Mouse (Mus musculus): Measurements from ENCODE around the gene Hmces. TPM values are rescaled to one million over a fixed set of nuclear protein-coding genes. Genes with fewer than 3 reads are reported as not detected.
"Not testable (repeated sequence)": the region's sequence is repeated elsewhere in the genome, so short reads cannot be mapped to it uniquely, and the experiment has no call there.

Hmces gene
- polyA plus RNA-seq, 1 experiment from 2014 or later = 34.1 TPM

- no peak overlapping the region for H3K4me3 ChIP-seq
- ATAC-seq (ENCODE audit: low read depth) = no peak
- no peaks in the 10 kb centered on the region for H3K27me3 ChIP-seq
- no peak overlapping the region for H3K4me2 ChIP-seq
- H3K36me3 ChIP-seq = peaks cover 75% of the 10 kb centered on the region
- WGBS = 93% methylated on average over 4 of the region's 4 CpGs
- no peak overlapping the region for H3K27ac ChIP-seq (replicated peaks)
- H3K9ac ChIP-seq = no peak overlapping the region
- H3K9me3 ChIP-seq = no peaks in the 10 kb centered on the region
- H3K4me1 ChIP-seq (replicated peaks) = 0 out of 2 replicates have a peak, but pooled peaks cover 3% of the 10 kb centered on the region
Observed at GRCm38 (mm10) chr6:87921201-87921600, 7.5 kb downstream of the Hmces start.

- Histone ChIP-seq H3K4me3 (no peak overlapping the region), H3K27ac (replicated peaks) (no peak overlapping the region), H3K36me3 (peaks cover 71% of the 10 kb centered on the region), H3K4me1 (replicated peaks) (no peaks in the 10 kb centered on the region), H3K27me3 (no peaks in the 10 kb centered on the region), H3K4me2 (no peak overlapping the region), H3K9ac (no peak overlapping the region), H3K9me3 (no peaks in the 10 kb centered on the region)
- WGBS = 89% methylated on average over 1 of the region's 1 CpGs
- no peak for ATAC-seq (ENCODE audit: low read depth)
Observed at GRCm38 (mm10) chr6:87923624-87924023, 9.9 kb downstream of the Hmces start.

- H3K27me3 ChIP-seq = no peaks in the 10 kb centered on the region
- no peak overlapping the region for H3K4me2 ChIP-seq
- H3K4me3 ChIP-seq = no peak overlapping the region
- no peak overlapping the region for H3K27ac ChIP-seq (replicated peaks)
- ATAC-seq (ENCODE audit: low read depth) = no peak
- no peak overlapping the region for H3K9ac ChIP-seq
- H3K36me3 ChIP-seq = peaks cover 55% of the 10 kb centered on the region
- peaks cover 6% of the 10 kb centered on the region for H3K4me1 ChIP-seq (replicated peaks)
- WGBS = 90% methylated on average over 5 of the region's 5 CpGs
- H3K9me3 ChIP-seq = no peaks in the 10 kb centered on the region
Observed at GRCm38 (mm10) chr6:87935037-87935436, 21.3 kb downstream of the Hmces start.

- ATAC-seq (ENCODE audit: low read depth) = peak; percentile 96
- H3K9ac ChIP-seq = 0 out of 2 replicates have a peak overlapping the region, but pooled peaks have one; percentile 22
Observed at GRCm38 (mm10) chr6:87937178-87937788, 23.5 kb downstream of the Hmces start.

DNA sequence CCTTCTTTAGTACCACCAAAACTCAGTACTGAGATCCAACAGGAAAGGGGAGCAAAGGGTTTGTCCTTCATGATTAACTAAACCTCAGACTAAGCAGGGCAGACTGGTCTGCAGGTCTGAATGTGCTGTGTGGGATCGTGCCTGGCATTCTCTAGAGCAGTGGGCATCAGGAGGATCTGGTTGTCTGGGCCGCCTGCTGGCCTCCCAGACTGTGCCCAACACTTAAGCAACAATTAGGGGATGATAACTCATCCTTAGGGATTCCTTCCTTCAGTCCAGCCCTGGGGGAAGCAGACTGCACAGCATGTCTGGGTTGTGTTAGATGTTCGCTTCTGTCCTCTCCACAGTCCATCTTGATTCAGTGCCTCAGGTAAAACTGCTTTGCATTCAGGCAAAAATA lies 25.2 kb downstream of the Hmces start:
- peaks cover 6% of the 10 kb centered on the region for H3K4me1 ChIP-seq (replicated peaks)
- H3K27me3 ChIP-seq = no peaks in the 10 kb centered on the region
- no peak for ATAC-seq (ENCODE audit: low read depth)
- peaks cover 33% of the 10 kb centered on the region for H3K36me3 ChIP-seq
- no peaks in the 10 kb centered on the region for H3K9me3 ChIP-seq
- 91% methylated on average over 3 of the region's 3 CpGs for WGBS
- no peak overlapping the region for H3K9ac ChIP-seq
- H3K4me3 ChIP-seq = no peak overlapping the region
- no peak overlapping the region for H3K4me2 ChIP-seq
- no peak overlapping the region for H3K27ac ChIP-seq (replicated peaks)

More at GRCm38 (mm10) chr6:87937178-87937788, 23.5 kb downstream of the Hmces start:
- Histone ChIP-seq H3K9me3 (no peaks in the 10 kb centered on the region), H3K27ac (replicated peaks) (peak overlapping the region; percentile 64), H3K4me2 (0 out of 2 replicates have a peak overlapping the region, but pooled peaks have one; percentile 16), H3K27me3 (no peaks in the 10 kb centered on the region), H3K4me3 (no peak overlapping the region), H3K36me3 (peaks cover 50% of the 10 kb centered on the region), H3K4me1 (replicated peaks) (peaks cover 6% of the 10 kb centered on the region)
- 32% methylated on average over 19 of the region's 19 CpGs for WGBS

DNA sequence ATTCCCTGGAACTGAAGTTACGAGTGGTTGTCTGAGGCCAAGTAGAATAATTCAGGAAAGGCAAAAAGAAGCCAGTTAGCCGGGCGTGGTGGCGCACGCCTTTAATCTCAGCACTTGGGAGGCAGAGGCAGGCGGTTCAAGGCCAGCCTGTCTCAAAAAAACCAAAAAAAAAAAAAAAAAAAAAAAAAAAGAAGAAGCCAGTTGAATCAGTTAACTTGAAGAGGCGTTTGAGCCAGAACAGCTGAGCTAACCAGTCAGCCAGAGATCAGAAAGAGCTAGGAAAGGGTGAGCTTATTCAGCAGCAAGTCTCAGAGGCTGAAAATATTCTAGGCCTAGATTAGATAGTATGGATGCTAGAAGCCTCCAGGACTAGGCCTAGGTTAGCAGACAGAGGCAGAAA lies 28.4 kb downstream of the Hmces start:
- Histone ChIP-seq H3K9ac (no peak overlapping the region), H3K9me3 (peaks cover 6% of the 10 kb centered on the region; the same call in 1 of the 2 replicates), H3K27me3 (no peaks in the 10 kb centered on the region), H3K27ac (replicated peaks) (no peak overlapping the region), H3K4me3 (no peak overlapping the region), H3K4me2 (no peak overlapping the region), H3K36me3 (peaks cover 7% of the 10 kb centered on the region; the same call in 1 of the 2 replicates), H3K4me1 (replicated peaks) (peaks cover 5% of the 10 kb centered on the region)
- ATAC-seq (ENCODE audit: low read depth) = no peak
- WGBS = 87% methylated on average over 7 of the region's 7 CpGs

GRCm38 (mm10) chr6:87962457-87962856 lies 48.7 kb downstream of the Hmces start:
- not testable (repeated sequence) for H3K9ac ChIP-seq; H3K27me3 ChIP-seq; ATAC-seq (ENCODE audit: low read depth); H3K36me3 ChIP-seq; H3K4me3 ChIP-seq; H3K9me3 ChIP-seq; H3K27ac ChIP-seq (replicated peaks); H3K4me2 ChIP-seq; H3K4me1 ChIP-seq (replicated peaks)
- WGBS = 57% methylated on average over 4 of the region's 4 CpGs

DNA sequence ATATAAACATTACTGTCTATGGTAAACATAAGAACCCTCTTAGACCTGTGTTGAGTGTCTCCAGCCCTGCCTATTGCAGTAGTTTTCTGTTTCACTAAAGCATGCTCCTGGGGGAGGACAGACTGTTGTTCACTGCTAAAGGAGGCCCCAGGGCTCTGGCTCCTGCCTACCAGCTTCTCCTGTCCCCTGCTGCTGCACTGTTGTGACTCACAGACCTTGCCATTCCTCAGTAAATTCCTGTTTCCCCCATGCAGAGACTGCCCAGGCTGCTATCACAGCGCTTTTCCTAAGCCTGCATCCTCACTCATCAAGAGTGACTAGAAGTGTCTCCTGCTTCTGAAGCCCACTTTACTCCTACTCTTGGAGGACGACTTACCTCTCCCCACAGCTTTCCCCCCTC lies 56.3 kb downstream of the Hmces start:
- H3K4me2 ChIP-seq = no peak overlapping the region
- H3K4me3 ChIP-seq = no peak overlapping the region
- no peak overlapping the region for H3K27ac ChIP-seq (replicated peaks)
- 27% methylated on average over 2 of the region's 2 CpGs for WGBS
- H3K36me3 ChIP-seq = no peaks in the 10 kb centered on the region
- H3K4me1 ChIP-seq (replicated peaks) = no peaks in the 10 kb centered on the region
- no peak overlapping the region for H3K9ac ChIP-seq
- ATAC-seq (ENCODE audit: low read depth) = no peak
- H3K9me3 ChIP-seq = no peaks in the 10 kb centered on the region
- no peaks in the 10 kb centered on the region for H3K27me3 ChIP-seq

DNA sequence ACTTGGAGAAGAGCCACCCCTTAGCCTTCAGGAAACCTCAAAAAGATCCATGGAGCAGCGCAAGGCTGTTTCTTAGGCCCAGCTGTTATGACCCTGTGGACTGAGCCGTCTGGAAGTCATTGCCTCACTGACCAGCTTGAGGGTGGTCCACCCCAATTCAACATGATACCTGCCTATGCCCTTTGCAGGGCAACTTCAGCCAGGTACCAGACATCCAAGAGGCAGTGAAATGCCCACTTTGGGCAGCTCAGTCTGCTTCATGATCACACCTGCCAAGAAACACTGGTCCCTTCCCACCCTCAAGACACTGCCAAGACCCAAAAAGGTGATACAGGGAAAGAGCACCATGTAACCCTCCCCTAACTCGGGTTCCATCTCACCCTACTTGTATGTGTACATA lies 66.0 kb downstream of the Hmces start:
- Histone ChIP-seq H3K4me2 (peak overlapping the region; percentile 81), H3K27me3 (no peaks in the 10 kb centered on the region), H3K27ac (replicated peaks) (peak overlapping the region; percentile 95), H3K4me1 (replicated peaks) (peaks cover 24% of the 10 kb centered on the region), H3K4me3 (peak overlapping the region; percentile 99), H3K36me3 (peaks cover 14% of the 10 kb centered on the region), H3K9me3 (no peaks in the 10 kb centered on the region), H3K9ac (peak overlapping the region; percentile 96)
- 76% methylated on average over 3 of the region's 3 CpGs for WGBS
- 0 out of 2 replicates have a peak, but pooled peaks have one; percentile 1 for ATAC-seq (ENCODE audit: low read depth)

GRCm38 (mm10) chr6:87980374-87981029 lies 66.8 kb downstream of the Hmces start:
- Histone ChIP-seq H3K27me3 (no peaks in the 10 kb centered on the region), H3K4me1 (replicated peaks) (peaks cover 24% of the 10 kb centered on the region), H3K9ac (peak overlapping the region; percentile 96), H3K36me3 (peaks cover 21% of the 10 kb centered on the region), H3K4me2 (peak overlapping the region; percentile 81), H3K4me3 (peak overlapping the region; percentile 99), H3K27ac (replicated peaks) (peak overlapping the region; percentile 95), H3K9me3 (no peaks in the 10 kb centered on the region)
- under 1% methylated on average over 59 of the region's 66 CpGs for WGBS
- ATAC-seq (ENCODE audit: low read depth) = peak; percentile 90

DNA sequence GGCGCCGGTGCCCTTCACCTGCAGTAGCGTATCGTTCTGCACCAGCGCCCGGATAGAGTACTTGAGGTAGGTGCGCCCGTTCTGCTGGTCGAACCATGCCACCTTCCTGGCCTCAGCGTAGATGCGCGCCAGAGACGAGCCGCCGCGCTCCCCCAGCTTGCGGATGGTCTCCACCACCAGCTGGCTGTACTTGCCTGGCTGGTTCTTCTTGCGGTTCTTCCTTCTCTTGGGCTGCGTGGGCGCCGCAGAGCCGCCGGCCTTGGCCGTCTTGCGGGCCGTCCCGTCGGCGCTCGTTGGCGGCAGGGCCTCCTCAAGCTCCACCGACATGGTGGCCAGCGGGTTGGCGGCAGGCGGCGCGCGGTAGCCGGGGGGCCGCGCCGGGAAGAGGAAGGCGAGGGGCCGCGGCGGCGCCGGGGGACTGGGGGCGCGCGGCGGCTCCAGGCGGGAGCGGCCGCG lies 67.3 kb downstream of the Hmces start:
- no peaks in the 10 kb centered on the region for H3K9me3 ChIP-seq
- whole genome bisulfite sequencing = under 1% methylated on average over 40 of the region's 56 CpGs
- peak overlapping the region; percentile 96 for H3K9ac ChIP-seq
- H3K27me3 ChIP-seq = no peaks in the 10 kb centered on the region
- H3K27ac ChIP-seq (replicated peaks) = peak overlapping the region; percentile 95
- H3K4me3 ChIP-seq = peak overlapping the region; percentile 99
- H3K4me1 ChIP-seq (replicated peaks) = peaks cover 24% of the 10 kb centered on the region
- H3K36me3 ChIP-seq = peaks cover 22% of the 10 kb centered on the region
- H3K4me2 ChIP-seq = peak overlapping the region; percentile 81
- ATAC-seq (ENCODE audit: low read depth) = peak; percentile 64

- peak; percentile 86 for ATAC-seq (ENCODE audit: low read depth)
- under 1% methylated on average over 52 of the region's 55 CpGs for WGBS
Observed at GRCm38 (mm10) chr6:87981547-87982256, 68.0 kb downstream of the Hmces start, which contains the start of gene H1fx. TSS of gene H1fx (minus strand) at chr6:87981637.

More at GRCm38 (mm10) chr6:87981547-87982256, 68.0 kb downstream of the Hmces start, which contains the start of gene H1fx:
- Histone ChIP-seq H3K27ac (replicated peaks) (peak within 1 kb of the TSS; percentile 95), H3K4me1 (replicated peaks) (peaks cover 24% of the 10 kb centered on the region), H3K36me3 (peaks cover 28% of the 10 kb centered on the region), H3K27me3 (no peaks in the 10 kb centered on the region), H3K4me2 (peak within 1 kb of the TSS; percentile 81), H3K9ac (peak within 1 kb of the TSS; percentile 96), H3K9me3 (no peaks in the 10 kb centered on the region), H3K4me3 (peak within 1 kb of the TSS; percentile 99)
